ENCODE assay signal across 8 mouse cellular contexts in the genomic region with DNA sequence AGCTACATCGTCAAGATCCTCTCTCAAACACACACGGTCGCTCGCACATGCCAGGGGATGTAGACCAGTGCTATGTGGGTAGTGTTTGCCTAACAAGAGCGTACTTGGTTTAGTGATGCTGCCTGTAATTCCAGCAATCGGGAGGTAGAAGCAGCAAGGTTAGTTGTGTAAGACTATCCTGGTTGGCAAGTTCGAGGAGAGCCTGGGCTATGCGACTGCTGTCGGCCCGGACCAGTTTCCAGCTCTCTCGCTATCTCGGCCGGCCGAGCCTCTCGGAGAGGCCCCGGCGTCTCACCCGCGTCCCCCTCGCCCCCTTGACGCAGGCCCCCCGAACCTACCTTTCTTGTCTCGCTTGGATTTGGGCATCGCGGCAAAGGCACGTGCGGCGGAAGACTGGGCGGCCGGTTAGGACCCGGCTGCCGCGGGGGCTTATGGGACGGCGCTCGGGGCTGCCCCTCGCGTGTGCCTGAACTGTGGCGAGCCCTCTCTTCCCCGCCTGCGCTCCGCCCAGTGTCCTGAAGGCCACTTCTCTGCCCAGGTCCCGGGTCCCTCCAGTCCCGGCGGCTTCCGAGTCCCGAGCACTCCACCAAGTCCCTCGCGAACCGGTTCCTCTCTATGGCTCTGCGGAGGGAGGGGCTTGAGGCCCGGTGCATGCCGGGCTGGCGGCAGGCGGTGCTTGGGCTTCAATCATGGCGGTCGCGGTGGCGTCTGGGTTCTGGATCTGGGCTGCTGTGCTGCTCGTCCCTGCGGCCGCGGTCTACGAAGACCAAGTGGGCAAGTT. TPM values are rescaled to one million over a fixed set of nuclear protein-coding genes. Genes with fewer than 3 reads are reported as not detected.
A peak's percentile ranks its signal among the peaks of the same experiment; 100 is the strongest.
DNase-seq lines count a peak whose midpoint lies in the region; ATAC-seq lines count a peak whose summit lies in the region.

A gene (minus strand): TSS at position 646 of the 781 bp plus-strand sequence.
A gene (plus strand): TSS at position 657 of the 781 bp plus-strand sequence.
A gene (plus strand): TSS at position 679 of the 781 bp plus-strand sequence.

- intact Hi-C loops in left cerebral cortex, postnatal 10 days (cut with DNase I): no loop called here

- peak within 1 kb of the TSS; percentile 99 for H3K4me2 ChIP-seq in intestine, embryonic 14.5 days (ENCODE audit: low read length)

- H3K4me3 ChIP-seq in intestine, embryonic 14.5 days (ENCODE audit: low read depth, low read length): peak within 1 kb of the TSS; percentile 97

- H3K27me3 ChIP-seq in intestine, embryonic 14.5 days (replicated peaks; ENCODE audit: control insufficient read depth, insufficient read depth, low read length): no peaks in the 10 kb centered on the region

- peak; percentile 93 for DNase-seq in adrenal gland, adult 2 months
- peak; percentile 93 for DNase-seq in embryo, embryonic 11 days
- DNase-seq in gastrocnemius, postnatal 25 days: peak; percentile 81
- DNase-seq in intestine, embryonic 14.5 days (ENCODE audit: low spot score): peak; percentile 94
- DNase-seq in left cerebral cortex, postnatal 10 days (ENCODE audit: extremely low spot score in 1 of 2, low spot score in 2 of 2): peak; percentile 78 to 91
- peak; percentile 87 to 90 for DNase-seq in right cerebral cortex, postnatal 10 days (ENCODE audit: low spot score in 2 of 2)
- peak; percentile 82 for DNase-seq in urinary bladder, postnatal 14 days (ENCODE audit: low spot score)

- ATAC-seq in intestine, embryonic 14.5 days (replicated peaks; ENCODE audit: low FRiP score, low TSS enrichment, low read depth): peak; percentile 94
- peak; percentile 93 for ATAC-seq in megakaryocyte progenitor cell, adult 5-6 weeks (replicated peaks; ENCODE audit: poor library complexity)

- under 1% methylated on average over 64 of the region's 64 CpGs for WGBS in intestine, embryonic 14.5 days

- H3K4me1 ChIP-seq in intestine, embryonic 14.5 days (replicated peaks; ENCODE audit: control insufficient read depth, insufficient read depth, low read length): peaks cover 16% of the 10 kb centered on the region

- H3K9ac ChIP-seq in intestine, embryonic 14.5 days (ENCODE audit: low read length): peak within 1 kb of the TSS; percentile 93

- H3K36me3 ChIP-seq in intestine, embryonic 14.5 days (ENCODE audit: control insufficient read depth, insufficient read depth, low read length): peaks cover 53% of the 10 kb centered on the region

- no peaks in the 10 kb centered on the region for H3K9me3 ChIP-seq in intestine, embryonic 14.5 days (ENCODE audit: control insufficient read depth, low read length)

- peak within 1 kb of the TSS; percentile 98 for H3K27ac ChIP-seq in intestine, embryonic 14.5 days (ENCODE audit: low read depth)

RNA-seq across cellular contexts. Expression of the first gene that starts in this region (rescaled TPM):
- 10 to 100 TPM; 54.1 to 70.6 TPM for total RNA-seq in adrenal gland, adult 2 months (2021)
- polyA plus RNA-seq in adrenal gland, adult 2 months (2012; rRNA removed): 13.8 and 18.3 TPM in 2 replicates
- 10 to 100 TPM; 32.7 to 33.3 TPM for total RNA-seq in gastrocnemius, postnatal 25 days (2021)
- 132 TPM in 2 replicates for polyA plus RNA-seq in intestine, embryonic 14.5 days (2014; fragmentation: Nextera tagmentation; extraction: Ambion mirVana)
- 10 to 100 TPM; 45.2 to 48.2 TPM for total RNA-seq in left cerebral cortex, postnatal 10 days (2021)
- 150 and 154 TPM in 2 replicates for total RNA-seq in megakaryocyte progenitor cell, adult 5-6 weeks (2015)
- 72.2 and 75.9 TPM in 2 replicates for total RNA-seq in megakaryocyte progenitor cell, adult 5-6 weeks (2017)

RNA-seq across cellular contexts. Expression of the second gene that starts in this region (rescaled TPM):
- total RNA-seq in adrenal gland, adult 2 months (2021): 10 to 100 TPM; 50.3 to 61.3 TPM
- polyA plus RNA-seq in adrenal gland, adult 2 months (2012; rRNA removed): 42.1 and 53.3 TPM in 2 replicates
- total RNA-seq in gastrocnemius, postnatal 25 days (2021): 10 to 100 TPM; 26.3 to 28.4 TPM
- polyA plus RNA-seq in intestine, embryonic 14.5 days (2014; fragmentation: Nextera tagmentation; extraction: Ambion mirVana): 17.1 and 23.1 TPM in 2 replicates
- 10 to 100 TPM; 82.3 to 86.0 TPM for total RNA-seq in left cerebral cortex, postnatal 10 days (2021)
- 19.2 and 19.8 TPM in 2 replicates for total RNA-seq in megakaryocyte progenitor cell, adult 5-6 weeks (2015)
- 30.3 and 42.6 TPM in 2 replicates for total RNA-seq in megakaryocyte progenitor cell, adult 5-6 weeks (2017)

RNA-seq across cellular contexts. Expression of the third gene that starts in this region (rescaled TPM):
- total RNA-seq in adrenal gland, adult 2 months (2021): 100 to 1,000 TPM; 123 to 184 TPM
- polyA plus RNA-seq in adrenal gland, adult 2 months (2012; rRNA removed): 174 and 180 TPM in 2 replicates
- 10 to 100 TPM; 79.0 to 90.6 TPM for total RNA-seq in gastrocnemius, postnatal 25 days (2021)
- polyA plus RNA-seq in intestine, embryonic 14.5 days (2014; fragmentation: Nextera tagmentation; extraction: Ambion mirVana): 72.0 and 76.6 TPM in 2 replicates
- total RNA-seq in left cerebral cortex, postnatal 10 days (2021): 100 to 1,000 TPM; 161 to 165 TPM
- total RNA-seq in megakaryocyte progenitor cell, adult 5-6 weeks (2015): 63.6 and 83.1 TPM in 2 replicates
- total RNA-seq in megakaryocyte progenitor cell, adult 5-6 weeks (2017): 41.7 and 46.1 TPM in 2 replicates

Comparison
In these comparisons a context has a peak if more than half of its experiments do, and no peak if none do; other contexts are left out.
1. Peak in every context shown above with its lines: DNase-seq, ATAC-seq, H3K4me3 ChIP-seq and H3K27ac ChIP-seq.